Mouse (Mus musculus) bone marrow macrophage, adult 2 months (primary cell): Measurements from ENCODE around the gene Ipmk.

ENCODE experiments used
- CTCF ChIP-seq: IDR thresholded peaks from 2 replicates; pipeline ENCODE4 v1.5.1; 2012; ENCODE audit warnings: low read depth, mild to moderate bottlenecking, low read length, moderate library complexity
- POLR2A ChIP-seq: IDR thresholded peaks from 2 replicates; pipeline ENCODE4 v1.6.1; 2012; ENCODE audit warnings: mild to moderate bottlenecking, low read depth, low read length, borderline replicate concordance

DNA sequence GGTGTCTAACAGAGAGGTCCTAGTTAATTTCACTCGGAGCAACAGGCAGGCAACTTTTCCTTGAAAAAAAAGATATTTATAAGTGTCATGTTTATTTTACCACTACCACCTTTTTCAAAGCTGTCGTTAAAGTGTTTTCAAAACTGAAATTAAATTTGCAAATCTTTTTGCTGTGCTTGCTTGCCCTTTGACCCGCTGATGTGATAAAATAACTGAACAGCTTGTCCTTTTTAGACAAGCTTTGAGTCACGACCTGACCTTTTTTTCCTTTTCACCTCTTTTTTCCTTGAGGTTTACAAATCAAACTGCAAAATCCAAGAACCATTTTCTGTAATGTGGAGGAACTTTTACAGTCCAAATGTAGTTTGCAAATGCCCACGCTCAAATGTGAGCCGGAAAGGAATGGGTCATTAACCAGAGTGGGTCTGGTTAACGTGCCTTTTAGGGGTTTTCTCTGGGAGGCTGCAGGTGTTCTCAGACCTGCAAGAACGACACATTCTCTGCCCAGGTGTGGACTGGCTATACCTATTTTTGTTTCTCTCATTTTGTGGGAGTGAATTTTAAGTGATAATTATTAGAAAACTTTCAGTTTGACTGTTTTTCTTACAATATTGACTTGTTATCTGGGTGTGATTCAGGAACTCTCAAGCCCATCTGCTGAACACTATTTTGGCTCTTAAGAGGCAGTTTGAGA lies 35.4 kb downstream of the Ipmk start:
- no peak for TF ChIP-seq CTCF
- no peak for TF ChIP-seq POLR2A
